Mouse (Mus musculus) MEL (cell line): ENCODE results near the gene Sec13. TPM values are rescaled to one million over a fixed set of nuclear protein-coding genes. Genes with fewer than 3 reads are reported as not detected.
A peak's percentile ranks its signal among the peaks of the same experiment; 100 is the strongest.

Experiments
- DNase-seq: peaks from one replicate; pipeline ENCODE4 v3.0.0; 2011; ENCODE audit warnings: low read depth, low spot score
- H3K27ac ChIP-seq: 2 replicates; pipeline ENCODE4 v1.5.1; 2012; ENCODE audit warnings: low read depth, mild to moderate bottlenecking, control low read depth, low read length, moderate library complexity; ENCODE audit not compliant: control insufficient read depth
- H3K27me3 ChIP-seq, 2 experiments: fragments of 150-350 bp in 1 of 2; sonication (generic) in 1 of 2; 2 replicates each; pipeline ENCODE4 v1.6.1; 2012; ENCODE audit warnings: low read length in 2 of 2, mild to moderate bottlenecking in 2 of 2, improper control_type of control experiment in 1 of 2, moderate library complexity in 1 of 2; ENCODE audit not compliant: insufficient read depth in 2 of 2, control insufficient read depth in 1 of 2
- H3K36me3 ChIP-seq, 2 experiments: 2 replicates each; pipeline ENCODE4 v1.6.1; 2012 to 2014; ENCODE audit warnings: low read length in 2 of 2, improper control_type of control experiment in 1 of 2, inconsistent platforms in 1 of 2, mild to moderate bottlenecking in 1 of 2; ENCODE audit not compliant: insufficient read depth in 2 of 2, control insufficient read depth in 1 of 2
- H3K4me1 ChIP-seq, 2 experiments: fragments of 150-350 bp in 1 of 2; sonication (generic) in 1 of 2; 2 replicates each; pipeline ENCODE4 v1.6.1; 2012; ENCODE audit warnings: low read length in 2 of 2, improper control_type of control experiment in 1 of 2, mild to moderate bottlenecking in 1 of 2; ENCODE audit not compliant: insufficient read depth in 2 of 2, control insufficient read depth in 1 of 2
- H3K4me3 ChIP-seq, 2 experiments: fragments of 150-350 bp in 1 of 2; sonication (generic) in 1 of 2; 2 replicates each; pipeline ENCODE4 v1.5.1; 2012; ENCODE audit warnings: low read depth in 2 of 2, low read length in 2 of 2, mild to moderate bottlenecking in 2 of 2, moderate library complexity in 2 of 2, control low read depth in 1 of 2, improper control_type of control experiment in 1 of 2; ENCODE audit not compliant: control insufficient read depth in 1 of 2, insufficient read depth in 1 of 2
- H3K79me2 ChIP-seq: 2 replicates; pipeline ENCODE4 v1.6.1; 2012; ENCODE audit warnings: mild to moderate bottlenecking, low read length, moderate library complexity; ENCODE audit not compliant: control insufficient read depth, poor library complexity, insufficient read depth
- H3K9ac ChIP-seq: 2 replicates; pipeline ENCODE4 v1.6.1; 2012; ENCODE audit warnings: low read depth, mild to moderate bottlenecking, control low read depth, low read length, moderate library complexity; ENCODE audit not compliant: control insufficient read depth, poor library complexity, severe bottlenecking
- H3K9me3 ChIP-seq: fragments of 150-350 bp; sonication (generic); replicated peaks from 2 replicates; pipeline ENCODE4 v1.6.1; 2012; ENCODE audit warnings: mild to moderate bottlenecking, low read length, improper control_type of control experiment, moderate library complexity; ENCODE audit not compliant: insufficient read depth
- BHLHE40 ChIP-seq: IDR thresholded peaks from 2 replicates; pipeline ENCODE4 v1.6.1; 2012; ENCODE audit warnings: low read depth, mild to moderate bottlenecking, inconsistent platforms, low read length, improper control_type of control experiment, borderline replicate concordance
- CHD1 ChIP-seq: IDR thresholded peaks from 2 replicates; pipeline ENCODE4 v1.6.1; 2012; ENCODE audit warnings: low read depth, mild to moderate bottlenecking, inconsistent platforms, low read length, improper control_type of control experiment
- CHD2 ChIP-seq: IDR thresholded peaks from 2 replicates; pipeline ENCODE4 v1.6.1; 2011; ENCODE audit warnings: low read length, improper control_type of control experiment
- ELF1 ChIP-seq: IDR thresholded peaks from 2 replicates; pipeline ENCODE4 v1.6.1; 2014; ENCODE audit warnings: low read depth, mild to moderate bottlenecking, inconsistent platforms, low read length, improper control_type of control experiment, moderate library complexity
- EP300 ChIP-seq, 2 experiments: IDR thresholded peaks; 2 replicates each; pipeline ENCODE4 v1.6.1; 2011; ENCODE audit warnings: improper control_type of control experiment in 2 of 2, low read length in 2 of 2, low read depth in 1 of 2, mild to moderate bottlenecking in 1 of 2
- GABPA ChIP-seq: IDR thresholded peaks from 2 replicates; pipeline ENCODE4 v1.6.1; 2012; ENCODE audit warnings: low read depth, mild to moderate bottlenecking, inconsistent platforms, low read length, improper control_type of control experiment, moderate library complexity
- GATA1 ChIP-seq: IDR thresholded peaks from 2 replicates; pipeline ENCODE4 v1.6.1; 2011; ENCODE audit warnings: low read depth, low read length, improper control_type of control experiment
- HCFC1 ChIP-seq: IDR thresholded peaks from 2 replicates; pipeline ENCODE4 v1.6.1; 2012; ENCODE audit warnings: low read depth, mild to moderate bottlenecking, inconsistent platforms, low read length, improper control_type of control experiment, moderate library complexity
- JUND ChIP-seq: IDR thresholded peaks from 2 replicates; pipeline ENCODE4 v1.6.1; 2011; ENCODE audit warnings: low read depth, mild to moderate bottlenecking, improper control_type of control experiment, low read length
- KAT2A ChIP-seq: conservative IDR thresholded peaks from 2 replicates; pipeline ENCODE4 v1.6.1; 2012; ENCODE audit warnings: low read depth, low read length, improper control_type of control experiment, inconsistent platforms
- MAFK ChIP-seq: IDR thresholded peaks from 2 replicates; pipeline ENCODE4 v1.6.1; 2011; ENCODE audit warnings: low read depth, mild to moderate bottlenecking, low read length, improper control_type of control experiment, borderline replicate concordance
- MAZ ChIP-seq: IDR thresholded peaks from 2 replicates; pipeline ENCODE4 v1.6.1; 2012; ENCODE audit warnings: low read depth, mild to moderate bottlenecking, inconsistent platforms, low read length, improper control_type of control experiment
- MXI1 ChIP-seq: IDR thresholded peaks from 2 replicates; pipeline ENCODE4 v1.6.1; 2011; ENCODE audit warnings: mild to moderate bottlenecking, low read depth, low read length, improper control_type of control experiment
- MYB ChIP-seq: IDR thresholded peaks from 2 replicates; pipeline ENCODE4 v1.6.1; 2011; ENCODE audit warnings: mild to moderate bottlenecking, low read depth, low read length, improper control_type of control experiment
- MYC ChIP-seq: IDR thresholded peaks from 2 replicates; pipeline ENCODE4 v1.6.1; 2011; ENCODE audit warnings: low read depth, mild to moderate bottlenecking, low read length, improper control_type of control experiment, moderate library complexity
- NRF1 ChIP-seq: IDR thresholded peaks from 2 replicates; pipeline ENCODE4 v1.6.1; 2014; ENCODE audit warnings: low read depth, mild to moderate bottlenecking, inconsistent platforms, low read length, improper control_type of control experiment, moderate library complexity; ENCODE audit not compliant: poor library complexity, insufficient read depth, severe bottlenecking
- POLR2A ChIP-seq, 2 experiments: IDR thresholded peaks; 2 replicates each; pipeline ENCODE4 v1.6.1; 2011 to 2012; ENCODE audit warnings: low read length in 2 of 2, mild to moderate bottlenecking in 2 of 2, control low read depth in 1 of 2, improper control_type of control experiment in 1 of 2, low read depth in 1 of 2, moderate library complexity in 1 of 2; ENCODE audit not compliant: control insufficient read depth in 1 of 2, insufficient read depth in 1 of 2, poor library complexity in 1 of 2
- RAD21 ChIP-seq: IDR thresholded peaks from 2 replicates; pipeline ENCODE4 v1.6.1; 2011; ENCODE audit warnings: mild to moderate bottlenecking, low read depth, low read length, improper control_type of control experiment
- RCOR1 ChIP-seq: IDR thresholded peaks from 2 replicates; pipeline ENCODE4 v1.6.1; 2012; ENCODE audit warnings: low read depth, mild to moderate bottlenecking, inconsistent platforms, low read length, improper control_type of control experiment
- SIN3A ChIP-seq: IDR thresholded peaks from 2 replicates; pipeline ENCODE4 v1.6.1; 2012; ENCODE audit warnings: low read length, improper control_type of control experiment, inconsistent platforms
- SMC3 ChIP-seq: IDR thresholded peaks from 2 replicates; pipeline ENCODE4 v1.6.1; 2011; ENCODE audit warnings: low read depth, low read length, improper control_type of control experiment
- TAL1 ChIP-seq: IDR thresholded peaks from 2 replicates; pipeline ENCODE4 v1.6.1; 2012; ENCODE audit warnings: mild to moderate bottlenecking, inconsistent platforms, low read length, moderate library complexity, mixed read lengths
- TBP ChIP-seq: IDR thresholded peaks from 2 replicates; pipeline ENCODE4 v1.8.0; 2011; ENCODE audit warnings: low read depth, low read length, improper control_type of control experiment
- TCF12 ChIP-seq: IDR thresholded peaks from 2 replicates; pipeline ENCODE4 v1.6.1; 2014; ENCODE audit warnings: low read depth, mild to moderate bottlenecking, inconsistent platforms, low read length, improper control_type of control experiment, moderate library complexity
- UBTF ChIP-seq: IDR thresholded peaks from 2 replicates; pipeline ENCODE4 v1.6.1; 2012; ENCODE audit warnings: low read depth, mild to moderate bottlenecking, inconsistent platforms, low read length, improper control_type of control experiment, moderate library complexity, borderline replicate concordance; ENCODE audit not compliant: insufficient read depth
- USF1 ChIP-seq: IDR thresholded peaks from 2 replicates; pipeline ENCODE4 v1.6.1; 2014; ENCODE audit warnings: low read depth, mild to moderate bottlenecking, inconsistent platforms, low read length, improper control_type of control experiment, moderate library complexity
- USF2 ChIP-seq, 2 experiments: IDR thresholded peaks; 2 replicates each; pipeline ENCODE4 v1.6.1; 2011 to 2012; ENCODE audit warnings: improper control_type of control experiment in 2 of 2, low read length in 2 of 2, borderline replicate concordance in 1 of 2, inconsistent platforms in 1 of 2, low read depth in 1 of 2, mild to moderate bottlenecking in 1 of 2; ENCODE audit not compliant: insufficient read depth in 1 of 2
- ZC3H11A ChIP-seq: IDR thresholded peaks from 2 replicates; pipeline ENCODE4 v1.6.1; 2012; ENCODE audit warnings: low read depth, mild to moderate bottlenecking, inconsistent platforms, low read length, improper control_type of control experiment
- ZKSCAN1 ChIP-seq: IDR thresholded peaks from 2 replicates; pipeline ENCODE4 v1.6.1; 2012; ENCODE audit warnings: low read depth, mild to moderate bottlenecking, inconsistent platforms, low read length, improper control_type of control experiment, moderate library complexity
- ZNF384 ChIP-seq: IDR thresholded peaks from 2 replicates; pipeline ENCODE4 v1.6.1; 2012; ENCODE audit warnings: low read depth, mild to moderate bottlenecking, inconsistent platforms, low read length, improper control_type of control experiment
- polyA plus RNA-seq, 2 experiments: library from polyadenylated mRNA; stranded (reverse) in 1 of 2; unstranded in 1 of 2; fragments of >175 nt in 1 of 2; fragments of >200 nt in 1 of 2; gene quantifications; 2 replicates each; pipeline versions ENCODE4 v1.2.1 to v1.2.4; 2012; ENCODE audit warnings: low replicate concordance in 2 of 2, low read depth in 1 of 2; ENCODE audit not compliant: insufficient read length in 2 of 2, insufficient read depth in 1 of 2, missing spikeins in 1 of 2
- total RNA-seq: library from RNA; depleted of rRNA; stranded (reverse); fragments of 300-350 nt; gene quantifications from 2 replicates; pipeline ENCODE4 v1.2.3, GENCODE M21; 2012

Sec13 gene
- total and polyA plus RNA-seq, 3 experiments: 182 to 269 (median 209) TPM

DNA sequence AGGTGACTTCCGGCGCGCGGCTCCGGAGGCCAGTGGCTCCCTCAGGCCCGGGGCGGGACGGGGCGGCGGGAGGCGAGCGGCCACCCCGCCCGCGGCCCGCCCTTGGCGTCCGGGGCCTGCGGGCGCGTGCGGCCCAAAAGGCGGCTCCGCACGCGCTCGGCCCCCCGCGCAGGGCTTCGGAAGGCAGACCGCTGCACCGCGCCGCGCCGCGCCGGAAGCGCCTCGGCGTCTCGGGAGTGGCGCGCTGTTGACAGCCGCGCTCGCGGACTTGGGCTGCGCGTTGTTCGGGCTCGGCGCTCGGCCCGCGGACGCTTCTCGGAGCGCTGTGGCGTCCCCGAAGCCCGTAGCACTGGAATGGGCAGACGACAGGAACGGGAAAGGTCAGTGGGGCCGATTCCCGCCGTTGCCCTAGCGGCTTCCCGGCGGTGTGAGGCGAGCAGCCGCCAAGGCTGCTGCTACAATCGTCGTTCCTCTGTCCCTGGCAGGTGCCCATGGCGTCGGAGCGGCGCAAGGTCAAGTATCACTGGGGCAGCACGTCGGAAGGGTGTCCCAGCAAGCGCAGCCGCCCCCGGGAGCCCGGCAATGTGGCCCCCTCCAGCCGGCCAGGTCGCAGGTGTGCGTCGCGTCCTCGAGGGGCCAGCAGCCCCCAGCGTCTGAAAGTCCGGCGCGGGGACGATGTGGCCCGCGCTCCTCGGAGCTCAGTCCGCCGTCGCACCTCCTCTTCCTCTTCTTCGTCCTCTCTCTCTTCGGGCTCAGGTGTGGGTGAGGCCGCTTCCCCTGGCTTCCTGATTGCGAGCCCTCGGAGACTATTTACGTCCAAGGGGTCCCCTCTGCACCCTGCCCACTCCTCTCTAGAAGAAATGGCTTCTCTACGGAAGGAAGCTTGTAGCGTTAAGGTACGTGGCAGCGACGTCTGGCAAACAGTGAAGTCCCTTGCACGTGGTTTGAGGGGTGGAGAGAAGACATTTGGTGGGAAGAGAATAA lies 43.0 kb downstream of the Sec13 start (continued):
- TF ChIP-seq TBP (0 out of 2 replicates have a peak, but pooled peaks have one; percentile 9), TAL1 (no peak), SIN3A (peak; percentile 62), CHD2 (no peak), ELF1 (no peak), TCF12 (no peak), MAFK (no peak), RCOR1 (no peak), KAT2A (no peak), SMC3 (no peak), GABPA (no peak)

DNA sequence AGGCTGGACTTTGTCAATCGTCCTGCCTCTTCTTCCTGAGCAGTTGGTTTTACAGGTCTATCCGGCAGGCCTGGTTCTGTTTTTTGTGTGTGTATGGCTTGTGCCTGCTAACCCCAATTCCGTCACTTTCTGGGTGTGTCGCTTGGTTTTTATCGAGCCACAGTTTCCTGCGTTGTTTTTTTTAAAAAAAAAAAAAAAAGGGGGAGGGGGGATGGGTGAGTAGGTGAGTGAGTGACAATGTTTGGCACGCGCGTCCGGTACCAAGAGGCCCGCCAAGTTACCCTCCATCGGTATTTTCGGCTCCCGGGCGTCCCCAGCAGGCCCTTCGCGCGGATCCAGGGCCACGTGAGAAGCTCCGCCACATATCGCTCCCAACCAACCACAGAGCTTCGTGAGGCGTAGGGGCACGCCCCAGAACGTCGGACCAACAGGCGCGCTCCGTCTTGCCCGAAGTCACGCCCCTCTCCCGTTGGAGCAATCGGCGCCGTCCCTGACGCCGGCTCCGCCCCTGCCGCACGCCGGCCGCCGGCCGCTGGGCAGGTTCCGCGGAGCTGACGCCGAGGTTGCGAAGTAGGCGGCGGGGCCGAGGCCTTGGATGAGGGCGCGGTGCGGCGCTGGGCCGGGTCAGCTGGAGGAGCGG lies 43.8 kb downstream of the Sec13 start, which contains the start of gene Tatdn2:
Gene Tatdn2, plus strand, starts transcription at position 469 of the 640 bp plus-strand sequence.
- peak; percentile 99 for DNase-seq
- TF ChIP-seq UBTF (no peak), RAD21 (no peak), MAFK (no peak), TCF12 (peak; percentile 62), CHD2 (peak; percentile 43; the same call in 1 of the 2 replicates), USF2 (IDR thresholded peaks at IDR 0.05; ENCODE audit: borderline replicate concordance in 1 of 2, insufficient read depth in 1 of 2, low read depth in 1 of 2, low read length in 2 of 2) (no peak), POLR2A (IDR thresholded peaks at IDR 0.05; ENCODE audit: control insufficient read depth in 1 of 2, insufficient read depth in 1 of 2, low read depth in 1 of 2, low read length in 2 of 2, poor library complexity in 1 of 2) (peak; percentile 55 to 72; a peak in 3 of 4 replicates), HCFC1 (peak; percentile 77), ELF1 (0 out of 2 replicates have a peak, but pooled peaks have one; percentile 1), TAL1 (no peak), KAT2A (no peak), NRF1 (0 out of 2 replicates have a peak, but pooled peaks have one; percentile 7), JUND (no peak), MYB (0 out of 2 replicates have a peak, but pooled peaks have one; percentile 54), CHD1 (no peak; the same call in 1 of the 2 replicates), BHLHE40 (peak; percentile 93), SMC3 (no peak), SIN3A (peak; percentile 94), EP300 (IDR thresholded peaks at IDR 0.05; ENCODE audit: low read depth in 1 of 2, low read length in 2 of 2) (peak; percentile 62 to 84; a peak in 3 of 4 replicates), MAZ (no peak), GATA1 (peak; percentile 74), MYC (peak; percentile 88; the same call in 1 of the 2 replicates), MXI1 (peak; percentile 87), ZNF384 (peak; percentile 99), ZKSCAN1 (peak; percentile 61; the same call in 1 of the 2 replicates), USF1 (peak; percentile 89), ZC3H11A (no peak)

More for the DNA sequence above, 43.8 kb downstream of the Sec13 start, which contains the start of gene Tatdn2:
- H3K9ac ChIP-seq: peak within 1 kb of the TSS; percentile 96
- peaks cover 28 to 49% of the 10 kb centered on the region in 2 experiments for H3K4me1 ChIP-seq
- H3K36me3 ChIP-seq: peaks cover 22 to 62% of the 10 kb centered on the region in 2 experiments
- H3K79me2 ChIP-seq: peaks cover 56% of the 10 kb centered on the region
- H3K27ac ChIP-seq: peak within 1 kb of the TSS; percentile 99
- peak within 1 kb of the TSS; percentile 78 to 89 for H3K4me3 ChIP-seq
- no peaks in the 10 kb centered on the region for H3K9me3 ChIP-seq
- no peaks in the 10 kb centered on the region for H3K27me3 ChIP-seq
